Mouse (Mus musculus): ENCODE measurements around the gene Erbb2.

Gene Erbb2

DNA sequence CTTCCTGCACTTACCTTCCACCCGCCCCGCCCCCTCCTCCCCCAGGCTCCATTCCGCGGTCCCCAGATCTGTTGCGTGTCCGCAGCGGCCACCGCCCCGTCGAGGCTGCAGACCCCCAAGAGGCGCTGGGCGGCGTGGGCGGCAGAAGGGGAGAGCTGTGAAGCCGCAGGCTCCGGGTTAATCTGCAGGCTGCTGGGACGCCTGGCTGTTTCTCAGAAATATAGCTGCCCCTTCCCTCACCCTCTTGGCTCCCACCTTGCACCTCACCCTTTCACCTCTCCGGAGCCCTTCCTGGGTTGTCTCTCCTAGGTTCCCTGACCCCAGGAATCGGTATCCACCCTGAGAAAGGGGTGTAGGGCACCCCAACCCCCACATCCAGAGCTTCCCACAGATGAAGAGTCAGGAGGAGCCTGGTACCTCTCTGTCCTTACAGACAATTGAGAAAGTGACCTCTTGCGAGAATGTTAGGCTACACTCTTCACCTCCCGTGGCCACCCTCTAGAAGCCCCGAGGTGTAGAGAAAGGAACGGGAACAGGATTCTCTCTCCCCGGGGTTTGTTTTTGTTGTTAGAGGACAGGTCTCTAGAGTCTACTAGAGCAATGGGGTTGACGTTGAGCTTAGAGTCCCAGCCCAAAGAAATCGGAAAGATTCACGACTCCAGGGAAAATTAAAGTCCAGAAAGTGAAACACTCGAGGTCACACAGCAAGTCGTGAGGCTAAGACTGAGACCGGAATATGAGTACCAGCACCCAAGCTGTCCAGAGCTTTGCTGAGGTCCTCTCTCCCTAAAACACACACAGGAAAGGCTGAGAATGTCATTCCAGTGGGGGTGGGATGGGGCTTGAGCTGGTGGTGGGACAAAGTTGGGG, 46.1 kb downstream of the Erbb2 start:
- no peak for DNase-seq (ENCODE audit: low spot score)

DNA sequence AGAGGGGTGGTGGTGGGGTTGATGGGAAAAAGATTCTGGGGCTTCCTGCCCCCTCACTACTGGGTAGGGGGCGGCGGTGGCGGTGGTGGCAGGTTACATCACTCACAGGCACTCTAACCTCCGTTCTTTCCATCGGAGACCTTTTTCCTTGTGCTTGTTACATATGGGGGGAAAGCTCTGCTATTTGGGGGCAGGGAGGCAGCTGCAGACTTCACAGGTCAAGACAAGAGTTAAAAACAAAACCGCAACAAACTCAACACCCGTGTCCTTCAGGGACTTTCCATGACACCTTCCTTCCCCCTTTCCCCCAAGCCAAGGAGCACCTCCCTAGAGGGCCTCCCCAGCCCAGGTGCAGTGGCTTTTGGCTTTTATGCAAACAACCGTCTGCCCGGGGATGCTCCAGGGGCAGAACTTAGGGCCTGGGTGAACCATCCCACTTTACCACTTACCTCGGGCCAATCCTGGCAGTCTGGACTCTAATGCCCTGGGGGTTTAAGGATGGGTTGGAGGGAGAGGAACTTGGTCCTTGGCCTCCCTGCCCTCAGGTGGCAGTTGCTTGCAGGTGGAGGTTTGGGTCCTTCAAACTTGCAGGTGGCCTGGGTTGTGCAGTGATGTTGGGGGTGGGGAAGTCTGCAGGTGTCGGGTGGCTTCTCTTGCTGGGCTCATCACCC, 46.9 kb downstream of the Erbb2 start:
- DNase-seq (ENCODE audit: low spot score), result no peak

DNA sequence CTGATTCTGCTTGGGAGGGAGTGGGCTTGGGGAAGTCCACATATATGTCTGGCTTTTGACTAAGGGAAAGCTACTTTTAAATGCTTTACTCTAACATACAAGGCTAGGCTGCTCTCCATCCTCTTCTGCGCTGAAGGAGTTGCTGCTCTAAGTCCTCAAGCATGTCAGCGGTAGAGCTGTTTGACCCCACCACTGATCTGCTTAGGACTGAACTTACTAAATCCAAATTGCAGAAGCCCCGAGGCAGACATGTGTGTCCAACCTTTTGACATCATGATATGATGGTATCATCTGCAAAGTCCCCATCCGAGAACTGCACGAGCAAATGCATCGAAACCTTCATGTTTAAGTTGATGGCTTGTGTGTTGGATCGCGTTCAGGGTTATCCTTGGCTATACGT, 47.6 kb downstream of the Erbb2 start:
- no peak for DNase-seq (ENCODE audit: low spot score)

DNA sequence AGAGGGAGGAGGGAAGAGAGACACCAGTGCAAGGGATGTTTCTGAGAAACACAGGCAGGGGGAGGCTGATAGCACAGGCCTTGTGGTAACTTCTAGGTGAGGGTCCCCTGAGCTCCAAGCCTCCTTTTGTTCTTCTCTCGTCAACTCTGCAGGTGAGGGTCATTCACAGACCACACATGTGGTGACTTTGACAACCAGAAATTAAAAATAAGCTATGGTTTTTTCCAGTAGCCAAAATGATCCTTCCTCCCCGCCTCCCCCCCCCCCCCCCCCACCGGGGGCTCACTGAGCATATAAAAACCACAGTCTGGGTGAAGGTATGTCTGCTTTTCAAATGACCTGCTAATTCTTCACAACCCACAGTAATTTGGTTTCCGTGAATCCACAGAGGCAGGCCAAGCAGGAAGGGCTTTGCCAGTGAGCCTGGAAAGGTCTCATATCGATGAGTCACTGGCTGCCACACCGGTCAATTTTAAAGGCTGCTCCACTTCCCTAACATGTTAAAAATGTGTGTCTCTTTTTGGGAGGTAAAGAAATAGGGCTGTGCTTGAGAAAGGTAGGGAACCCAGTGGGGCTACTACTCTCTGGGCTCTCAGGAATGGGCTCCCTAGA, 48.9 kb downstream of the Erbb2 start:
- DNase-seq (ENCODE audit: low spot score), result no peak

DNA sequence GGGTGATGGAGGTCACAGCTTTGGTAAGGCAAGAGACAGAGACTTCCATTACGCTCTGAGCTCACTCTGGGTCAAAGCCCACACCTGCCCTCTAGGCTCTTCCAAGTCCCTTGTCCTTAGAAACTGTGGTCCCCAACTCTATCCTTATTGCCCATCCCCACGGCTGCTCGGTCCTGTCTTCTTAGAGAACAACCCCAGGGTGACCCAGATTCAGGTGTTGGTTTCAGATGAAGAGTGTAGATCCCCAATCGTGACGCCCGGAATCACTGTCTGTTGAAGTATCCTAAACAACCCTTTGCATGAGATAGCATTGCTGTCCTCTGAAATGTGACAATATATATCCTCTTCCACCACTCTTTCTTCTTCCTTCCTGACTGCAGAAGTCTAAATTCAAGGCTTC, 50.0 kb downstream of the Erbb2 start:
- DNase-seq (ENCODE audit: low spot score), result no peak

DNA sequence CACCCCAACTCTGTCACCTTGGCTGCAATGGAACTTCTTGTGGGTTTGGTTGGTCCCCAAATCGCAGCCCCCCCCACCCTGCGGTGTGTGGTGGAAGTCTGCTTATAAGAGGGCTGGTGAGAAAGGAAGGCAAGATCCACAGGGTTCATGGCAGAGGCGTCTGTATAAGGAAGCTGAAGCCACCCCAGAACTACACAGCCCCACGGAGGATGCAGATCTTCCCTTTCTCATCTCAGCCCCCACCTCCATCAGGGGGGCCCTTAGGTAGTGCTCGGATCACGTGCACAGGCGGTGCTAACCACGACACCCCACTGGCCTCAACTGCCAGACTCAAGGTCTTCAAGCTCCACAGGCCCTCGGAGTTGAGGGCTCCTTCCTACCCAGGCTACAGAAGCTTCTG, 51.6 kb downstream of the Erbb2 start:
- no peak for DNase-seq (ENCODE audit: low spot score)

DNA sequence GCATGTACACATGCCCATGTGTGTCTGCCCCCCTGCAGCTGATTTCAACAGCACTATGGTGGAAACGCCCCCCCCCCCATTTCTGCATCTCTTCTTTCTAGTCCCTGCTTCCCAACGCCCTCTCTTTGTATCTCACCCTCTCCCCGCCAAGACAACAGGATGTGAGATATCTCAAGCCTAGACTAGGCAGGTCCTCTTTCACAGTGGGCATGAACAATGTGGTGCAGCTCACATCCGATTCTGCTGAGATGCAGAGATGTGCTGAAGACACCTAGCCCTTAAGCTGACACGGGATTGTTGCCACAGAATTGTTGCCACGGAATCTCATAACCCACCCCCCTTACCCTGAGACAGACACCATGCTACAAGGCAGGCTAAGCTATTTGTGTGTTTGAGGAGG, 52.2 kb downstream of the Erbb2 start:
- no peak for DNase-seq (ENCODE audit: low spot score)

DNA sequence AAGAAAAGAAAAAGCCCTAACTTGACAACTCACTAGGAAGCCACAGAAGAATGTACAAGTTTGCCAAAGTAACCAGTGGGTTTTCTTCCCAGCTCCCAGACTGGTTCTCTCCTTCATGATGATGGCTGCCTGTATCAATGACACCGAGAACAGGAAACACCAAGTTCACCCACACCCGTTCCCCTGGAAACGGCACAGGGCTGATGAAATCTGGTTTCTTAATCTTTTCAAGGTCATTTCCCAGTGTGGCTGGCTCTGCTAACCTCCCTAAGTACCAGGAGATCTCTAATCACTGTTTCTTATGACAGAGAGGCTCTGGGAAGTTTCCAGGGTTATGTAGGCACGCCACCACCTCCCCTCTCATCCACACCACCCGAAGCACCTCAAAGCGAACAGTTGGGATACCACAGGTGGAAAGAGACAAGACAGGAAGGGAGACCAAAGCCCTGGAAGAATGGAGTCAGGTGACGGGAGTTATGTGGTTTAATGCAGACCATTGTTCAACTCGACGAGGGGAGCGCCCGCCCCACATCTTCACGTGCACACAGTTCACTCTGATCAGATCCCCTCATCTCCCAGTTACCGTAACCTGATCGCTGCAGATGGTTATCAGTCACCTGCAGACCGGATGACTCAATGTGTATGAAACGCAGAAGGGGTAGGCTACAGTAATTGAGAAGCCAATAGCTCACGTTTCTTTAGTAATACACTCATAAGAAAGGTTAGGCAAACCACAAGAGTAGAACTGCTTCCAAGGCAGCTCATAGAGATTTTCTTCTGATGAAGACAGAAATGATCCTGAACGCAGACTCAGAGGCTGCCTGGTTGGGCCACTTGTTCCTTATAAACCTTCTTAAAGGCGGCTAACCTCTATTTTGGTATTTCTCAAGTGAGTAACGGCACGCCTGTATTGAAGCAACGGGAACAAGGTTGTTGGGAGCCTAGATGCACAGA, 57.8 kb downstream of the Erbb2 start:
- no peak for DNase-seq (ENCODE audit: low spot score)

DNA sequence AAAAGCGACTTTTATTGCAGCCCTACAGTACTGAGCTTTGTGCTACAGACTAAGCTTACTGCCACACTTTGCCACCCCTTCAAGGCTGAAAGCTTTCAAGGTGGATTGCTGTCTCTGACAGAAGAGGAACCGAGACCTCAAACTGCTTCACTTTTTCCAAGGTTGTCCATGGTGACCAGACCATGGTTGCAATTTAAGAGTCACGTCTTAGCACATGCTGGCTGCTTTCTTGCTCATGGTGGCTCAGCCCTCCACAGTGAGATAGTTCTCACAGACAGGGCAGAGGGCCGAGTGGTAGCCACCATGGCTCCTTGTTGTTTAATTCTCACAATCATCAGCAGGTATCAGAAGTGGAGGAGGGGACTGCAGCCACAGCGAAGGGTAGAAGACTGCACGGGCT, 58.5 kb downstream of the Erbb2 start:
- no peak for DNase-seq (ENCODE audit: low spot score)

DNA sequence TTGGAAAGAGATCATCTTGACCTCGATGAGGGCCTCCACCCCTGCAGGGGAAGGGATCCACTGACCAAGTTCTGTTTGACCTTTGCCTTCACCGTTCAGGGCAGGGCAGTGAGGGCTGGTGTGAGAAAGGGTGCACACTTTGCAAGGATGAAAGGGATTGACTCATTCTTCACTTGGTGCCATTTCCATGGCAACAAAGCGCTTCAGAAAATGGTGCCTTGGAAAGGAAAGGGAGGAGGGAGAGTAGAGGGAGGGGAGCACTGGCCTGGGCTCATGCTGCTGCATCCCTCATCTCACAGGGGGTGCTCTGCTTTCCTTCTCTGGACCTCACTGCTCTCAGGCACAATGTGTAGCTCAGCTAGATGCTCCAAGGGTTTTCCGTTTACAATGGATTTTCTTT, 60.4 kb downstream of the Erbb2 start:
- DNase-seq (ENCODE audit: low spot score), result no peak

DNA sequence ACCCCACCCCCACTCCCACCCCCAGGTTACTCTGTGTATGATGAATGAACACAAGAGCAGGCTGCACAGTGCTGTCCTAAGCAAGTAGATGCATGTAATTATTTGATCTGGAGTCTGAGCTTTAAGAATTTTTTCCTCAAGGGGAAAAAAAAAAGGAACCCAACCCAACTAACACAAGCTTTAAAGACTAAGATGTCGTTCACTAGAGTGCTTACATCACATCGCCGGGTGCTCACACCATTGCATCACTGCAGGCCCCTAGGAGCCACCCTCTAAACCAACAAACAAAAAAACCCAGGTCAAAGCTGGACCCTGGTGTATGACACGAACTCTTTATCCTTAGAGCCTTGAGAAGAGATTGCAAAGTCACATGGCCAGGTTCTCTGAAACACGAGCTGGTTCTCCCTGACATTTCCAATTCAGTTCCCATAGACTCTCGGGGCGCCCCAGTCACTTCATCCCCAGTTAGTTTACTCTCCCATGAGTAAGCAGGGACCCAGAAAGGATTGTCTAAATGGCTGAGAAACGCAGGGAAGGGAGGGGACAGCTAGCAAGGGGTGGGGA, 61.7 kb downstream of the Erbb2 start:
- DNase-seq (ENCODE audit: low spot score), result no peak

DNA sequence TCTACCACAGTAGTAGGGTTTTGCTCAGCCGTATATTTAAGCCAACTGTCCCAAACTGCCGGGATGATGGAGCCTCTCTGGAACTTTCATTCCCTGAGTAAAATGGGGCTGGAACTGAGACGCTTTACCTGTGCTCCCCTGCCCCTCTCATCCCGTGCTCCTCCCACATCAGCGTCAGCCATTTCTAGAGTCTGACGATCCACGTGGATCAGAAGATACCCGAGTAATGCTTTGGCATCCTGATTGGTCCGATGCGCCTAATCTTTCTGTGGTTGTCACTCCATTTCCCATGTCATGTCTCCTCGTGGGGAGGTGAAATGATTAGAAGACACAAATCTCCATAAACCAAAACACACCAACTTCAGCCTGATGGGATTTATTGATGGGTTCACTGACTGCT, 62.7 kb downstream of the Erbb2 start:
- no peak for DNase-seq (ENCODE audit: low spot score)

DNA sequence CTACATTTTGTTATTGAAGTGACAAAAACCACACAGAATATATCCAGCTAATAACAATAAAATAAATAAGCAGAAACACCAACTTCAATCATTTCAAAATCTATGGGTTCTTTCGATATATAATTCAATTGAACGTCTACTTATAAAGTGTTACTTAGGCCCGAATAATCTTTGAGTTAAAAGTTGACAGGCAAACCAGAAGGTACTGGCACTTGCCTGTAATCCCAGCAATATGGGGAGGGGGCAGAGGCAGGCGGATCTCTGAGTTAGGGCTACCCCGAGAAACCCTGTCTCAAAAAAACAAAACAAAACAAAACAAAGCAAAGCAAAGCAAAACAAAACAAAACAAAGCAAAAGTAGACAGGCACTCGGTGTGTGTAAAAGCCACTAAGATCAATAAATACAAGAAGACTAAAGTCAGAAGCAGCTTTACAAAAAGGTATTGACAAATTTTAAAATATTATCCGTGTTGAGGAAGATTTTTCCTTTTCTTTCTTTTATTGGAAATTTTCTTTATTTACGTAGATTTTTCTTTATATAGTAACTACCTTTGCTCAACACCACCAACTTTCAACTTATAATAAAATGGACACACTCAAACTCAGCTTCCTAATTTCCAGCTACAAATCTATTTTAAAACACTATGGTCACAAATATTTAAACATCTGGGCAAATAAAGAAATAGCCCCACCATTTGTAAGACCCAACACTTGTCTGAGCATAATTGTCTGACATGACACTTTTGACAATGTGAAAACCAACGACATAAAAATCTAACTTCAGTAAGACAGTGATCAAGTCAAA, 63.6 kb downstream of the Erbb2 start:
- DNase-seq (ENCODE audit: low spot score), result no peak

DNA sequence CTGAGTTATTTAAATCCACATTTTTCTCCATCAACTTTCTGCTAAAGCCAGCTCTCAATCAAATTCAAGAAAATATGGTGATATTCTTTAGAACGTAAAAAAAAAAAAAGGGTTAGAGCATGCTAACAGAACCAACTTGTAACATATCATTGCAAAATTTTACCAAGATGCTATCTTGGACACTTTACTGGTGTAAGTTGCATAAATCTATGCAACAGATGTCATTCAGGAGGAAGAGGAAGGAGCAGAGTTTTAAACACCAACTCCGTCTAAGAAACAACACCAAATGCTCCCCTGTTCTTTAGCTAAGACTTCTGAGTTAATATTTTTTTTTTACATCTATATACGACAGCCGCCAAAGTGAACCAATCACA, 64.2 kb downstream of the Erbb2 start:
- DNase-seq (ENCODE audit: low spot score), result no peak

DNA sequence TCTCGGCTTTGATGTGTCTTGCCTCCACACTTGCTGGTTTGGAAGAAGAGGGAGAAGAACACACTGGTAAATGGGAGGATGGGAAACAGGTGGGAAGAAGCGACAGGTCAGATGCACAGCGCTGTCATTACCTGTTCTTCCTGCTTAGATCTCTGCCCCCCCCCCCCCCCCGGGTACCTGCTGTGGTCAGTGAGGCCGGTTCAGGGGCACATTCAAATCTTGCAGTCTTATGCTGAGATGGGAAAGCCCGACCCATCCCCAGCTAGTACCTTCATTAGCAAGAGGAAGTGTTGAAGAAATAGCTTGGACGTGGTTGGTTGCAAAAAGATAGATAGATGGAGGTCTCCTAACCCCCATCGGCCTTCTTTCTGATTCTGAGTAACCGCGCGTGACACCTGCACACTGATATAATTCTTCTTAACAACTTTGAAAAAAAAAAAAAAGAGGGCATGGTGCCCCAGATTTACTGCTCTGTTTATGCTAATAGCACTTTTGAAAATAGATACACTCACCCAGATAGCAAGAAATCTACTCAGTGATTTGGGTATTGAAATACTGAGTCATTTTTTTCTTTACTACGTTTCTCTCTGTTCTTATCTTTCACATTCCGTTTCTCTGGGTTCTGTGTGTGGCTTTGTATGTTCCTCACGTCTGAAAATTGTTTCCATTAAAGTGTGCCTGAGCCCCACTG, 64.9 kb downstream of the Erbb2 start:
- DNase-seq (ENCODE audit: low spot score), result no peak

DNA sequence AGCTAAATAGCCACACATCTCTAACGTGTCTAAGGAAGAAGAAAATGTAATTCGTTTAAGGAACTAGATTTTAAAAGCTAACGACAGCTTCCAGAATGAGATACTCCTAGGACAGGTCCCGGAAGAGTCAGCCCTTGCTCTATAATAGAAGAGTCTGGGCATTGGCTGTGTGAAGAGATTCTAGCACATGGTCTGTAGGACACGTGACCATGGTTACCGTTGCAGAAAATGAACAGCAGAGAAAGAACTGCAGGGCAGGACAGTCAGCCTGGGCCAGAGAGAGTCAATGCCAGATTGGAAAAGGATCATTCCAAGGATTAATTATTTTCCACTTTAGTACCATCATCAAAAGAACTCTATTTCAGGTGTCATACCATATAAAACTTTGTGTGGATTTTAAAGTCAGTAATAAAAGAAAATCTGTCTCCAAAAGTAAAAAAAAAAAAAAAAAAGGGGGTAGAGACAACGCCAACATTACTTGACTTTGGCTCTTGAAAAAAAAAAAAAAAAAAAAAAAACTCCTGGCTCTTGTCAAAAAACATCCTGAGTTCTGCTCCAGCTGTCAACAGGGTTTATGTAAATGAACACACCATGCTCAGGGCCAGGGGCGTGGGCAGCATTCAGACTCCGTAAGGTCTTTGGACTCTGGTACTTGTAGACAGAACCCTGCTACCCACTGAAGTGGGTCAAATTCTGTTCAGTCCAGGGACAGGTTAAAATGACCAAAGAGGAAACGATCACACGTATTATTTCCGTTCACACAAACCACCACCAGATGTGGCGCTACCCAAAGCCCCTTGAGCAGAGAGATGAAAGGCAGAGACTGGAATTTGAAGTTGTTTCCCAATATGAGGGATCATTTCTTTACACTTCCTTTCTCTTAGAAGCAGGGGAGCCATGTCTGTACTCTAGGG, 67.0 kb downstream of the Erbb2 start:
- DNase-seq (ENCODE audit: low spot score), result no peak

DNA sequence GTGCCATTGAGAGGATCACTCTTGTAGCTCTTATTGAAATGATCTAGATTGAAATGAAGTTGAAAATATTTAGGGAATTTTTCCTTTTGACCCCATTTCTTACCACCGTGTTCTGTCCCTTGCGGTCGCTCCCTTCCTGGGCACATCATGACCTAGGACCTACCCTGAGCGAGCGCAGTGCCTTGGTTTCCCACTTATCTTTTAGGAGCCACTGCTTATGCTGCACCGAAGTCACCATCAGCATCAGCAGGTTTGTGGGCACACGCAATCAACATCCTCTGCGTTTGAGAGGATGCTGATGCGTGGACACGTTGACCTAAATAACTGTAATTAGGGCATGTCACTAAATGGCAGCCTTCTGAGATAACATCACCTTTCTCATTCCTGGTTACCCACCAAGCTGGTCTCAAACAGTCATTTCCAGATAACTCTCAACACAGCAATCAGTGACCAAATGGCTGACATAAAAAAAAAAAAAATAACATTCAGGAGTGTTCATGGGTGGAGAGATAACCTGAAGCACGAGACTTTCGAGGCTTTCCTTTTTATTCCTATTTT, 67.7 kb downstream of the Erbb2 start:
- no peak for DNase-seq (ENCODE audit: low spot score)

DNA sequence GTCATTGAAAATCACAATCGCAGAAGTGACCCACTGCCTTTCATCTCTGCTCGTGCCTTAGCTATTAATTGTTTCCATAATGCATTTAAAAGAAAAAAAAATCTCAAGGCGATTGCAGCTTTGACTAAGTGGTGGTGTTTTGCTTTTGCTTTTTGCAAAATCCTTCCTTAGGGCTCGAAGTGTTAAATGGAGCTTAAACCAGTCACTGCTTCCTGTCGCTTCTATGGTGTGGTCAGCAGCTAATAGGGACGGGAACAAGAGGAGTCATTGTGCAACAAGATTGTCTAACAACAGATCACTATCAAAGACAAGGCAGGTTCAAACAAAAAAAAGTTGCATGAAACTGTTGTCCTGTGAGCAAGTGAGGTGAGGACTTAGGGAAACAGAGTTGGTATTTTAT, 69.0 kb downstream of the Erbb2 start:
- no peak for DNase-seq (ENCODE audit: low spot score)

DNA sequence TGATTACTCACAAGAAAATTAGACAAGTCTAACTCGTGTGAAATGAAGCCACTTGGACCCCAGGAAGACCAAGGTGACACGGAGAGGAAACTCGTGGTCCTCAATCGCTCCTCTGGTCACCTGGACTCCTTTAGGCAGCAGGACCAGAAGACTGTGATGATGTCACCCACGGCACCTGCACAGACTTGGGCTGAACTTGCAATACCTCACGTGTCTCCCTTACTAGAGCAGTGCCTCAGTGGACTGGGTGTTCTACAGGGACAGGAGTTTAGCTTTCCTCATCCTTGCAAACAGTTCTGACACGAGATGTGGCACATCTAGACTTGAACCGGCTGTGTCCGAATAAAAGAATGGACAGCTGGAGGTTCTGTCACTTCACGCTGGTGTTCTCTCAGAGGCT, 69.8 kb downstream of the Erbb2 start:
- DNase-seq (ENCODE audit: low spot score), result no peak
